Mouse (Mus musculus) cortical plate, adult 2 months (tissue): ENCODE results near the gene Lrwd1.
"Not testable (repeated sequence)": the region's sequence is repeated elsewhere in the genome, so short reads cannot be mapped to it uniquely, and the experiment has no call there.

Source experiments
- CTCF ChIP-seq: fragments of 200-500 bp; IDR thresholded peaks from 2 replicates; pipeline ENCODE4 v1.5.1; 2011; ENCODE audit warnings: mild to moderate bottlenecking, control low read depth, low read length; ENCODE audit not compliant: insufficient read depth; ENCODE audit errors: extremely low read depth
- POLR2A ChIP-seq: fragments of 200-500 bp; IDR thresholded peaks from 2 replicates; pipeline ENCODE4 v1.6.1; 2011; ENCODE audit warnings: mild to moderate bottlenecking, low read length, control low read depth; ENCODE audit not compliant: insufficient read depth; ENCODE audit errors: extremely low read depth

- not testable (repeated sequence) for TF ChIP-seq CTCF, POLR2A
Observed at GRCm38 (mm10) chr5:136149134-136149576, 13.3 kb upstream of the Lrwd1 start.
